Mouse (Mus musculus) forebrain, embryonic 12.5 days (tissue): Measurements from ENCODE around the gene Mrm2. TPM values are rescaled to one million over a fixed set of nuclear protein-coding genes. Genes with fewer than 3 reads are reported as not detected.
A peak's percentile ranks its signal among the peaks of the same experiment; 100 is the strongest.

Experiments used
- ATAC-seq: fragments of 200-750 bp; cut with Nextera tagmentation; 2 replicates; pipeline ENCODE4 v1.8.0; 2017; ENCODE audit warnings: moderate TSS enrichment; ENCODE audit not compliant: low FRiP score
- H3K27ac ChIP-seq: fragments of 300-500 bp; sonication (generic); 2 replicates; pipeline ENCODE4 v1.5.1; 2016; ENCODE audit warnings: mild to moderate bottlenecking
- H3K27me3 ChIP-seq: fragments of 300-500 bp; sonication (generic); 2 replicates; pipeline ENCODE4 v1.6.1; 2016; ENCODE audit warnings: mild to moderate bottlenecking
- H3K36me3 ChIP-seq: fragments of 300-500 bp; sonication (generic); replicated peaks from 2 replicates; pipeline ENCODE4 v1.6.1; 2016; ENCODE audit warnings: mild to moderate bottlenecking
- H3K4me1 ChIP-seq: fragments of 300-500 bp; sonication (generic); 2 replicates; pipeline ENCODE4 v1.6.1; 2016
- H3K4me2 ChIP-seq: fragments of 300-500 bp; sonication (generic); 2 replicates; pipeline ENCODE4 v1.6.1; 2016; ENCODE audit warnings: mild to moderate bottlenecking, moderate library complexity
- H3K4me3 ChIP-seq: fragments of 300-500 bp; sonication (generic); replicated peaks from 2 replicates; pipeline ENCODE4 v1.5.1; 2016; ENCODE audit warnings: mild to moderate bottlenecking
- H3K9ac ChIP-seq: fragments of 300-500 bp; sonication (generic); 2 replicates; pipeline ENCODE4 v1.6.1; 2016; ENCODE audit warnings: mild to moderate bottlenecking
- H3K9me3 ChIP-seq: fragments of 300-500 bp; sonication (generic); 2 replicates; pipeline ENCODE4 v1.6.1; 2016
- WGBS: fragments of 180-500 bp; shearing (Covaris S2); methylation state at CpG from one replicate; pipeline ENCODE4 v1.1.7; 2016; 5-methylcytosine and 5-hydroxymethylcytosine counted together
- polyA plus RNA-seq: library from polyadenylated mRNA; unstranded; fragments of >200 nt; fragmentation: Nextera tagmentation; extraction: Ambion mirVana; gene quantifications from 2 replicates; pipeline ENCODE4 v1.2.1, GENCODE M21; 2016

The Mrm2 gene
- polyA plus RNA-seq, 1 experiment from 2014 or later, result 19.6 TPM

DNA sequence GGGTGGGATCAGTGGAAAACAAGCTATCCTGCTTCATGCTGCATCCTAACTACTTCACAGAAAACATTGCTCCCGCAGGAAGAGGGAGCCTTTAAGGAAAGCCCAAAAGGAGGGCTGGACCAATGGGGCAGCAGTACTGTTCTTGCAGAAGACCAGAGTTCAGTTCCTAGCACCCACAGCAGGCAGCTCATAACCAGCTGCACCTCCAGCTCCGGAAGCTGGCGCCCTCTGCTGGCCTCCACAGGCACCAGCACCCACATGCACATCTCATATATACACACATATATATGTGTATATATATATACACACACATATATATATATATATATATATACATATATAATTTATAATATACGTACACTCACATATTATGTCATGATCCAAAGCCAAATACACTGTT is 7.1 kb upstream of the Mrm2 start:
- ATAC-seq, result no peak
- H3K27me3 ChIP-seq, result no peaks in the 10 kb centered on the region
- 90% methylated on average over 4 of the region's 4 CpGs for WGBS
- H3K36me3 ChIP-seq, result peaks cover 43% of the 10 kb centered on the region
- H3K27ac ChIP-seq, result no peak overlapping the region
- no peak overlapping the region for H3K4me3 ChIP-seq
- no peaks in the 10 kb centered on the region for H3K9me3 ChIP-seq
- H3K9ac ChIP-seq, result no peak overlapping the region
- no peak overlapping the region for H3K4me2 ChIP-seq
- H3K4me1 ChIP-seq, result no peaks in the 10 kb centered on the region

DNA sequence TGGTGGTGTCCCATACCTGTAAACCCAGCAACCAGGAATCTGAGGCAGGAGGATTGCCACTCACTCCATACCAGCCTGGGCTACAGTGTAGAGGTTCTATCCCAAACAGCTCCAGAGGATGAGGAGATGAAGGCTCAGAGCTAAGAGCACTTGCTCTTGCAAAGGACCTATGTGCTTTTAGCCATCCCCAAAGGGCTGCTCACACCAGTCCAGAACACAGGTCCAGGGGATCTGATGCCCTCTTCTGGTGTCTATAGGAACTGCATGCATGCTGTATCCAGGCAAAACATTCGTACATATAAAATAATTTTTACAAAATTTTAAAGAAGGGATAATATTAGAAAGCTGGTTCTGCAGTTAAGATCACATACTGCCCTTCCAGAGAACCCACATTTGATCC is 5.0 kb upstream of the Mrm2 start:
- no peak overlapping the region for H3K27ac ChIP-seq
- peaks cover 35% of the 10 kb centered on the region for H3K36me3 ChIP-seq
- H3K4me2 ChIP-seq, result no peak overlapping the region
- 82% methylated on average over 1 of the region's 1 CpGs for WGBS
- H3K4me3 ChIP-seq, result no peak overlapping the region
- peaks cover 4% of the 10 kb centered on the region; the same call in 1 of the 2 replicates for H3K4me1 ChIP-seq
- H3K9ac ChIP-seq, result no peak overlapping the region
- no peaks in the 10 kb centered on the region for H3K27me3 ChIP-seq
- no peaks in the 10 kb centered on the region for H3K9me3 ChIP-seq
- no peak for ATAC-seq

DNA sequence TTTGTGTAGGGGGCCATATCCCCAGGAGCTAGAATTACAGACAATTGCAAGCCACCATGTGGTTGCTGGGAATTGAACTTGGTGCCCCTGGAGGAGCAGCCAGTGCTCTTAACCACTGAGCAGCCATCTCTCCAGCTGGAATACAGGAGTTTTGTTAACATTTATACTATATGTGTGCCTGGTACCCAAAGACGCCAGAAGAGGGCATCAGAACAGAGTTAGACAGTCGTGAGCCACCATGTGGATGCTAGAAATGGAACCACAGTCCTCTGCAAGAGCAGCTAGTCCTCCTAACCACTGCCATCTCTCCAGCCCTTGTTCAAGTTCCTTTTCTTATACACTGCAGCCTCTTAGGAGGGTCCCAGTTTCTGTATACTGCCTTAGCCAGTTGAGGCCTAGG is 1.9 kb upstream of the Mrm2 start:
- H3K4me3 ChIP-seq, result no peak overlapping the region
- H3K27ac ChIP-seq, result no peak overlapping the region
- H3K36me3 ChIP-seq, result peaks cover 18% of the 10 kb centered on the region
- H3K4me1 ChIP-seq, result peaks cover 14% of the 10 kb centered on the region
- no peak overlapping the region for H3K9ac ChIP-seq
- ATAC-seq, result no peak
- H3K9me3 ChIP-seq, result no peaks in the 10 kb centered on the region
- H3K27me3 ChIP-seq, result no peaks in the 10 kb centered on the region
- H3K4me2 ChIP-seq, result no peak overlapping the region
- WGBS, result 22% methylated on average over 2 of the region's 2 CpGs

GRCm38 (mm10) chr5:140332519-140332918 is 821 bp upstream of the Mrm2 start:
- no peak for ATAC-seq
- Histone ChIP-seq H3K4me3 (peak overlapping the region; percentile 64; the same call in 1 of the 2 replicates), H3K4me2 (peak overlapping the region; percentile 87), H3K9me3 (no peaks in the 10 kb centered on the region), H3K9ac (peak overlapping the region; percentile 82; the same call in 1 of the 2 replicates), H3K4me1 (peaks cover 14% of the 10 kb centered on the region), H3K36me3 (peaks cover 22% of the 10 kb centered on the region), H3K27me3 (no peaks in the 10 kb centered on the region), H3K27ac (no peak overlapping the region)
- 70% methylated on average over 4 of the region's 4 CpGs for WGBS

DNA sequence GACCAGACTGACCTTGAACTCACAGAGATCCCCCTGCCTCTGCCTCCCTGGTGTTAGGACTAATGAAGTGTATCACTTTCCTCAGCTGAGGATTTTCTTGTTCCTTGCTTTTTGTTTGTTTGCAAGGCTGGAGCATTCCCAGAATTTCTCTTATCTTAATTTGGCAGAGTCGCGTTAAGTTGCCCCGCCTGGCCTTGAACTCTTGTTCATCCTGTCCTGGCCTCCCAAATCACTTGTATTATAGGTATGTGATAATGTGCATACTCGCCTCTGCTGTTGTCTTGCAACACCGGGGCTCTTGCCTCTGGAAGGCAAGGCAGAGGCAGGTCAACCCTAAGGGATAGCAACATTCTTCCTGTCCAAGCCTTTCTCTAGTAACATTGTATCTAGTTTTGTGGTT is 7.6 kb downstream of the Mrm2 start:
- Histone ChIP-seq H3K27me3 (no peaks in the 10 kb centered on the region), H3K36me3 (peaks cover 30% of the 10 kb centered on the region), H3K4me3 (no peak overlapping the region), H3K4me1 (peaks cover 13% of the 10 kb centered on the region), H3K9ac (no peak overlapping the region), H3K27ac (no peak overlapping the region), H3K9me3 (no peaks in the 10 kb centered on the region), H3K4me2 (no peak overlapping the region)
- WGBS, result 95% methylated on average over 5 of the region's 5 CpGs
- ATAC-seq, result no peak

- Histone ChIP-seq H3K4me1 (peaks cover 13% of the 10 kb centered on the region), H3K36me3 (peaks cover 9% of the 10 kb centered on the region; the same call in 1 of the 2 replicates), H3K4me3 (peak overlapping the region; percentile 92), H3K27me3 (no peaks in the 10 kb centered on the region), H3K9ac (peak overlapping the region; percentile 95), H3K27ac (peak overlapping the region; percentile 85), H3K4me2 (peak overlapping the region; percentile 69), H3K9me3 (no peaks in the 10 kb centered on the region)
- ATAC-seq, result peak; percentile 15; the same call in 1 of the 2 replicates
- 2% methylated on average over 17 of the region's 17 CpGs for WGBS
Observed at GRCm38 (mm10) chr5:140321756-140322575, 9.7 kb downstream of the Mrm2 start.

DNA sequence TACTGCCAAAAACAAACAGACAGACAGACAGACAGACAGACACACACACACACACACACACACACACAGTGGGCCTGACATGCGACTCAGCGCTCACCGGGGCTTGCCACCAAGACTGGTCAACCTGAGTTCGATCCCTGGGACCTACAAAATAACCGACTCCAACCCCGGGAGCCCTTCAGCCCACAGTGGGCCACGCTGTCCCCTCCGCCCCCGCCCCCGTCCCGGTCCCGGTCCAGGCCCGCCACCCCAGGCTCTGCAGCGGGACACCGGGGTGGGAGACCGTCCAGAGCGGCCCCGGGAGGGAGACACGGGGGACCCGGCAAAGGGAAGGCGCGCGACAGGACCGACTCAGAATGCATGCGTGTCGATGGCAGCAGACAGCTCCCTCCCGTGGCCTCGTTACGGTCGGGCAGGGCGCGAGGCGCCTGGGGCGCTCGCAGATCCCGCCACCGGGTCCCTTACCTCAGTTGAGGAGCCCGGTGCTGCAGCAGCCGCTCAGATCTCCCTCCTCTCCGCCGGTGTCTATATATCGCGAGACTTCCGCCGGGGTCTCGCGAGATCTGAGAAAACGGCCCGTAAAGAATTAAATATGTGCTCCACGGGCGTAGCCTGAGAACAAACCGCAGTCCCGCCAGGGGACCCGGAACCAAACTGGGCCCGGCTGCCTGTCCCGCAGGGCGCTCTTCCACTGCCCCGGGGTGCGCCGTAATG is 10.5 kb downstream of the Mrm2 start, which contains the start of the genes Mad1l1 and Nudt1:
Mad1l1 (minus strand) TSS at position 511 of the 714 bp plus-strand sequence.
Nudt1 (plus strand) TSS at position 615 of the 714 bp plus-strand sequence.
- H3K36me3 ChIP-seq, result peaks cover 5% of the 10 kb centered on the region; the same call in 1 of the 2 replicates
- peak within 1 kb of the TSS; percentile 69 for H3K4me2 ChIP-seq
- H3K4me1 ChIP-seq, result peaks cover 13% of the 10 kb centered on the region
- no peaks in the 10 kb centered on the region for H3K27me3 ChIP-seq
- H3K9me3 ChIP-seq, result no peaks in the 10 kb centered on the region
- peak; percentile 91 for ATAC-seq
- under 1% methylated on average over 60 of the region's 60 CpGs for WGBS
- peak within 1 kb of the TSS; percentile 95 for H3K9ac ChIP-seq
- peak within 1 kb of the TSS; percentile 85 for H3K27ac ChIP-seq
- peak within 1 kb of the TSS; percentile 92 for H3K4me3 ChIP-seq

DNA sequence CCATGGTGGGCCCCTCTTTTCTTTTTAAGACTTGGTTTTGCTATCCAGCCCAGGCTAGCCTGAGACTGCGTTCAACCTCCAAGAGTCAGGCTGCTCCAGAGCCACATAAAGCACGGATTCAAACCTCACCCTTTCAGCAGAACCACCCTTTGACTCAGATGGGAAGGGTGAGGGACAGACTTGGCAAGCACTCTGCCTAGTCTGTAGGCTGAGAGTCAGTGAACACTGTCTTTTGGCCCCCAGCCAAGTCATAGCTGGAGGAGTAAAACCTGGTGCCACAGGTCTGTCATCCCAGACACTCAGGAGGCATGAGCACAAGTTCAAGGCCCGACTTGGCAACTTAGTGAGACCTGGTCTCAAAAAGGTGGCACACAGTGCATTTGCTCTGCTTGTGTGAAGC is 15.0 kb downstream of the Mrm2 start:
- no peaks in the 10 kb centered on the region for H3K9me3 ChIP-seq
- no peak for ATAC-seq
- no peak overlapping the region for H3K27ac ChIP-seq
- peaks cover 13% of the 10 kb centered on the region for H3K4me1 ChIP-seq
- H3K4me2 ChIP-seq, result no peak overlapping the region
- H3K36me3 ChIP-seq, result peaks cover 31% of the 10 kb centered on the region
- no peak overlapping the region for H3K4me3 ChIP-seq
- 90% methylated on average over 3 of the region's 3 CpGs for WGBS
- no peak overlapping the region for H3K9ac ChIP-seq
- no peaks in the 10 kb centered on the region for H3K27me3 ChIP-seq

DNA sequence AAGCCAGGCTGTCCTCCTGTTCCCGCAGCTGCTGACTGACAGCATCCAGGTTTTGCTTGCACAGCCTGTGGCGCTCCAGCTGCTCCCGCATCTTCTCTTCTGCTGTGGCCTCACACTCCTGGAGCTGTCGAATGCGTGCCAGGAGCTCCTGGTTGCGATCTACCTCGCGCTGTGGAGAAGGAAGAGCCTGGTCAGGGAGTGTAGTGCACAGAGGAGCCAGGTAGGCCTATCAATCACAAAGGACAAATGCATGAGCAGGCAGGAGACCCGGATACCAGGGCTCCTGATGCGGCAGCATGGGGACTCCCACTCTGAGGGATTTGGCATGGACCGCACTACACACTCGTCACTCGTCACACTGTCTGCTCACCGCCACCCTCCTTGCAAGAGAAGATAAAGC is 24.1 kb downstream of the Mrm2 start:
- Histone ChIP-seq H3K9me3 (no peaks in the 10 kb centered on the region), H3K27ac (no peak overlapping the region), H3K27me3 (no peaks in the 10 kb centered on the region), H3K9ac (no peak overlapping the region), H3K36me3 (peaks cover 92% of the 10 kb centered on the region), H3K4me1 (no peaks in the 10 kb centered on the region), H3K4me2 (no peak overlapping the region), H3K4me3 (no peak overlapping the region)
- 93% methylated on average over 14 of the region's 14 CpGs for WGBS
- ATAC-seq, result no peak

GRCm38 (mm10) chr5:140306016-140306415 is 25.7 kb downstream of the Mrm2 start:
- WGBS, result 79% methylated on average over 8 of the region's 8 CpGs
- Histone ChIP-seq H3K4me3 (no peak overlapping the region), H3K27me3 (no peaks in the 10 kb centered on the region), H3K36me3 (peaks cover 92% of the 10 kb centered on the region), H3K4me1 (no peaks in the 10 kb centered on the region), H3K27ac (no peak overlapping the region), H3K9ac (no peak overlapping the region), H3K4me2 (no peak overlapping the region), H3K9me3 (no peaks in the 10 kb centered on the region)
- no peak for ATAC-seq

GRCm38 (mm10) chr5:140298291-140298690 is 33.4 kb downstream of the Mrm2 start:
- H3K9ac ChIP-seq, result no peak overlapping the region
- H3K4me3 ChIP-seq, result no peak overlapping the region
- WGBS, result 80% methylated on average over 4 of the region's 4 CpGs
- no peak for ATAC-seq
- H3K27ac ChIP-seq, result no peak overlapping the region
- no peaks in the 10 kb centered on the region for H3K27me3 ChIP-seq
- H3K4me1 ChIP-seq, result no peaks in the 10 kb centered on the region
- H3K36me3 ChIP-seq, result peaks cover 72% of the 10 kb centered on the region
- H3K4me2 ChIP-seq, result no peak overlapping the region
- no peaks in the 10 kb centered on the region for H3K9me3 ChIP-seq

GRCm38 (mm10) chr5:140292152-140292551 is 39.5 kb downstream of the Mrm2 start:
- H3K36me3 ChIP-seq, result peaks cover 64% of the 10 kb centered on the region
- no peaks in the 10 kb centered on the region for H3K9me3 ChIP-seq
- WGBS, result 96% methylated on average over 1 of the region's 1 CpGs
- no peak overlapping the region for H3K27ac ChIP-seq
- no peak overlapping the region for H3K4me3 ChIP-seq
- H3K4me1 ChIP-seq, result no peaks in the 10 kb centered on the region
- no peak overlapping the region for H3K4me2 ChIP-seq
- peak; percentile 51; the same call in 1 of the 2 replicates for ATAC-seq
- no peaks in the 10 kb centered on the region for H3K27me3 ChIP-seq
- no peak overlapping the region for H3K9ac ChIP-seq
